Mouse (Mus musculus): Measurements from ENCODE around the gene Rnf19b. TPM values are rescaled to one million over a fixed set of nuclear protein-coding genes. Genes with fewer than 3 reads are reported as not detected.

Rnf19b gene
- polyA plus RNA-seq, 2 experiments from 2014 or later = 18.9 TPM

- no peak for ATAC-seq
Observed at GRCm38 (mm10) chr4:129079126-129079525, 21.1 kb downstream of the Rnf19b start.

GRCm38 (mm10) chr4:129081041-129081440 lies 23.0 kb downstream of the Rnf19b start:
- ATAC-seq = no peak

- ATAC-seq = no peak
Observed at GRCm38 (mm10) chr4:129081512-129081911, 23.4 kb downstream of the Rnf19b start.

GRCm38 (mm10) chr4:129081939-129082338 lies 23.9 kb downstream of the Rnf19b start:
- ATAC-seq = no peak

- peak; percentile 77 for ATAC-seq
Observed at GRCm38 (mm10) chr4:129082379-129083115, 24.5 kb downstream of the Rnf19b start.

- no peak for ATAC-seq
Observed at GRCm38 (mm10) chr4:129084896-129085295, 26.8 kb downstream of the Rnf19b start.

- ATAC-seq = peak; percentile 64
Observed at GRCm38 (mm10) chr4:129086078-129086477, 28.0 kb downstream of the Rnf19b start.

GRCm38 (mm10) chr4:129087850-129088249 lies 29.8 kb downstream of the Rnf19b start:
- ATAC-seq = no peak

- ATAC-seq = no peak
Observed at GRCm38 (mm10) chr4:129095276-129095675, 37.2 kb downstream of the Rnf19b start.

GRCm38 (mm10) chr4:129097006-129097405 lies 38.9 kb downstream of the Rnf19b start:
- ATAC-seq = no peak

GRCm38 (mm10) chr4:129102133-129102829 lies 44.2 kb downstream of the Rnf19b start:
- ATAC-seq = no peak

- ATAC-seq = no peak
Observed at GRCm38 (mm10) chr4:129105356-129105755, 47.3 kb downstream of the Rnf19b start, which contains the start of gene Tmem54. Gene Tmem54 (plus strand): TSS chr4:129105548.

- no peak for ATAC-seq
Observed at GRCm38 (mm10) chr4:129106073-129106472, 48.0 kb downstream of the Rnf19b start.

- ATAC-seq = no peak
Observed at GRCm38 (mm10) chr4:129107348-129107899, 49.4 kb downstream of the Rnf19b start.

- ATAC-seq = no peak
Observed at GRCm38 (mm10) chr4:129108624-129109023, 50.6 kb downstream of the Rnf19b start.

- ATAC-seq = no peak
Observed at GRCm38 (mm10) chr4:129110804-129111203, 52.7 kb downstream of the Rnf19b start.

- ATAC-seq = no peak
Observed at GRCm38 (mm10) chr4:129111350-129111749, 53.3 kb downstream of the Rnf19b start.

- no peak for ATAC-seq
Observed at GRCm38 (mm10) chr4:129112231-129112630, 54.2 kb downstream of the Rnf19b start.

GRCm38 (mm10) chr4:129113083-129113988 lies 55.3 kb downstream of the Rnf19b start:
- no peak for ATAC-seq

- no peak for ATAC-seq
Observed at GRCm38 (mm10) chr4:129116703-129117102, 58.6 kb downstream of the Rnf19b start.

- ATAC-seq = no peak
Observed at GRCm38 (mm10) chr4:129117720-129118510, 59.8 kb downstream of the Rnf19b start.

- no peak for ATAC-seq
Observed at GRCm38 (mm10) chr4:129119708-129120107, 61.6 kb downstream of the Rnf19b start.
